Mouse (Mus musculus) mesoderm, embryonic 11.5 days (tissue): ENCODE data around the gene Cers4.
A peak's percentile ranks its signal among the peaks of the same experiment; 100 is the strongest.

ENCODE experiments used
- DNase-seq: peaks from one replicate; pipeline ENCODE4 v3.0.0-alpha.2; 2012; ENCODE audit warnings: low read depth, low spot score

The Cers4 gene

DNA sequence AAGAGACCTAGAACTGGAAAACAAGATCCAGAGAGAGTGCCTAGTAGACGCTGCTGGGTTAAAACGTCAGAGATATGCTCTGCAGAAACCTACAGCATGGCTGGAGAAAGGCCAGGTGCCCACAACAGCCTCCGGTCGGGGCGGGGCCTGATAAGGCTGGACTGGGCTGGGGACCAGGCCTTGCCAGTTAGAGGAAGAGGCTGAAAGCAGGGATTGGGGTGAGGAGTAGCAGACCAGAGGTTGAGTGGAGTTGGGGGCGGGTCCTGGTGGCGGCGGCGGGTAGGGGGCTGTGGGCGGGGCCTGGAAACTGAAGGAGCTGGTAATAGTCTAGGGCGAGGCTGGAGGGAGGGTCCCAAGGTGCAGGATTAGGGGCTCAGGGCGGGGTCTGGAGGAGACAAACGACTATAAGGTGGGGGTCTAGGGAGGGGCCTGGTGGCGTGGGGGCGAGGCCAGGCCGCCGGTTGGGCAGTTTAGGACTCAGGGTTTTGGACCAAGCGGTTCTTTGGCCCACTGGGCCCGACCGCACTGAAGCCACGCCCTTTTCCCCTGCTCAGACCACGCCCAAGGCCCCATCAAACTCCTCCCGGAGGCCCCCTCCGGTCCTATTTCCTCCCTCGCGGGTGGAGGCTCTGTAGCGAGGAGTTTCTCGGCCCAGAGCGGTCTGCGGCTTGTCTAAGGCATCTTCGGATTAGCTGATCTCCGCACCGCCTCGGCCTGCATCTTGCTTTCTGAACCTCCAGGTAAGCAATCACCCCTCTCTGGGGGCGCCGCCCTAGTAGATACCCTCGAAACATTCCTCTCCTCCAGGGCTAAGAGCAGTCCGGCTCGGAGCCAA is at the start of gene Cers4:
Gene Cers4 (plus strand): TSS at position 176 of the 835 bp plus-strand sequence.
- peak; percentile 80 for DNase-seq

DNA sequence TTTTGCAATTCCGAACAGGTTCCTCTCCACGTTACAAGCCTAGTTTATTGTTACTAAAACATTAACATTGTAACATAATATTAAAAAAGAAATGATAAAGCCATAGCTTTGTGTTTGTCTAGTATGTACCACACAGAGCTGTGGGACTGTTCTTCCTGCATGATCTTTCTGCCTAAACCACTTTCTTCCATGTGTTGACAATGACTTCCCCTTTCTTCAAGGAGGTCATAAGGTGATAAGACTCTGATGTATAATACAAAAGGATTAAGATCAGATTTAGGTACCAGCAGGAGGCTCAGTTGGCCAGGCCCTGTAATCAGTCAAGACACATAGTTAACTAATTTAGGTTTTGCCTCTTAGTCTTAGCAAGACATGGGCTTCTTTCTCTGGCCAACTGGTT is 34.7 kb upstream of the Cers4 start:
- DNase-seq, result no peak

DNA sequence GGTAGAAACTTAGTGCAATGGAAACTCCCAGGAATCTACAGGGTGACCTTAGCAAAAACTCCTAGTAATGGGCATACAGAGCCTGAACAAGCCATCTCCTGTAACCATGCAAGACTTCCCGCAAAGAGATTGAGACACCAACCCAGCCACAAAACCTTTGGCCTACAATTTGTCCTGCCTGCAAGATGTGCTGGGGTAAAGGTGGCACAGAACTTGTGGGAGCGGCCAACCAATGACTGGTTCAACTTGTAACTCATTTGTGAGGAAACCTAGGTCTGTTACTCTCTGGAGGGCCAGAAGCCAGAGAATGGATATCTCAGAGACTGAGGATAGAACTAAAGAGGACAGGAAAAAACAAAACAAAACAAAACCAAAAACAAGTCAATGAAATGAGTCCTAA is 29.8 kb upstream of the Cers4 start:
- no peak for DNase-seq

DNA sequence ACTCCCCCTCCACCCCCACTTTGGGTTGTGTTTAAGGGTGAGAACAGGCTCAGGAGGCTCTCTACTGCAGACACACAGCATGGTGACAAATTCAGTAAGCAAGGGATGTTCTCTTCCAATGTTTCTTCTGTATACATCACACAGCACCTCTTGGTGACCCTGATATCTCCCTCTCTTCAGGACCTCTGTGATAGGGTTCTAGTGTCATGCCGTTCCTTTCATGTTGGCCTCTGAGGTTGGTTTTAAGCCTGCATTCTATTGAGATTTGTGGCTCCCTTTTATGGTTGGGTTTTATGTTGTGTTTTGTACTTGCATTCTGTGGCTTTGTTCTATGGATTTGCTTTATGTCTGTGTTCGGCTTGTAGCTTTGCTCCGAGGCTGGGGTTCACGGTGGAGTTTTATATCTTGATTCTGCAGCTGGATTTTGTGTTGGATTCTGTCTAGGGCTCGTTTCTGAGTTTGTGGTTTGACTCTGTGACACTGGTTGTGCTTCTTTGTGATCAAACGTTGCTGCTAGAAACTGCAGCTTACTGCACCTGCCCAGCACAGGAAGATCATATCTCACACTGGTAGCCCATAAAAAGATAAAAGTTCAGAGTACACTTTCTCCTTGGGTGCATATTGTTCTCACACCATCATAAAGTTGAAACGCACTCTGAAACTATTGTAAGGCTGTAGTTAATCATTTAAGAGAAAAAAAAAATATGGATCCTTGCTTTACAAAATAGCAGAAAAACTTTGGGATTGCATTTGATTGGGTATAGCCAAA is 18.2 kb upstream of the Cers4 start:
- DNase-seq, result no peak

DNA sequence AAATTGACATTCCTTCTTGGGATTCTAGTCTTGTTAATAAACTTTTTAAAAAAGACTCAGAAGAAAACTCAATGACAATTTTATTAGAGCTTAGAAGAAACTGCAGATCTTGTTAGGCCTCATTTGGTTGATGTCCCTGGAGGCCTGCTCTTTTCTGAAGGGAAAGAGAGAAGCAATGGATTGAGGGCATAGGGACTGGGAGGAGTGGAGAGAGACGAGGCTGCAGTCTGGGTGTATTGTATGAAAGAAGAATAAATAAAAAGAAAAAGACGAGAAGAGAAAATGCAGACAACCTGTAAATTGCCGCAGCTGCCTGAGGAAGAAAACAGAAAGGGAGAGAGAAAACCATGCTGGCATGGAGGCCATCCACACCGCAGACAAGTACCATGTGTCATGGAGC is 11.7 kb upstream of the Cers4 start:
- DNase-seq, result no peak

DNA sequence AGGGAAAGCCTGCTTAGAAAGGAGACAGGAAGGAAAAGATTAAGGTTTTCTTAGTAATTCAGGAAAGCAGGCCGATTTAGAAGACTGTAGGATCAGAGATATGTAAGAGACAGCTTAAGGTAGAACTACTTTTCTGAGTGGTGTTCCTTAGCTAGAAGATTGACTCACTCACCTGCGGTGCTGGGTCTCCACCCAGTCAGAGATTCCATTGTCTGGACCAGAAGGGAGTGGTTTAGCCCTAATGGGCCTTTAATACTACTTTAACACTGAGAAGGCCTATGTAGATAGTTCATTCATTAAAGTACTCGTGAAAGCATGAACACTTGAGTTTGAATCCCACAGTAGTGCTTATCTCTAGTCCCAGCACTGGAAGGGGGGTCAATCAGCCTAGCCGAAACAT is 11.2 kb upstream of the Cers4 start:
- DNase-seq, result no peak

DNA sequence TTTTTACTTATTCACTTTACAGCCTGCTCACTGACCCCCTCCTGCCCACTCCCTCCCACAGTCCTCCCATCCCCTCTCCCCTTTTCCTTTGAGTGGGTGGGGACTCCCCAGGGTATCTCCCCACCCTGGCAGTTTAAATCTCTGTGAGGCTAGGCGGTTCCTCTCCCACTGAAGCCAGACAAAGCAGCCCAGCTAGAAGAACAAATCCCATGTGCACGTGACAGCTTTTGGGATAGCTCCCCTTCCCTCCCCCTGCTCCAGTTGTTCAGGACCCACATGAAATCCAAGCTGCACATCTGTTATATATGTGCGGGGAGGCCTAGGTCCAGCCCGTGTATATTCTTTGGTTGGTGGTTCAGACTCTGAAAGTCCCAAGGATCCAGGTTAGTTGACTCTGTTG is 10.3 kb upstream of the Cers4 start:
- DNase-seq, result no peak

DNA sequence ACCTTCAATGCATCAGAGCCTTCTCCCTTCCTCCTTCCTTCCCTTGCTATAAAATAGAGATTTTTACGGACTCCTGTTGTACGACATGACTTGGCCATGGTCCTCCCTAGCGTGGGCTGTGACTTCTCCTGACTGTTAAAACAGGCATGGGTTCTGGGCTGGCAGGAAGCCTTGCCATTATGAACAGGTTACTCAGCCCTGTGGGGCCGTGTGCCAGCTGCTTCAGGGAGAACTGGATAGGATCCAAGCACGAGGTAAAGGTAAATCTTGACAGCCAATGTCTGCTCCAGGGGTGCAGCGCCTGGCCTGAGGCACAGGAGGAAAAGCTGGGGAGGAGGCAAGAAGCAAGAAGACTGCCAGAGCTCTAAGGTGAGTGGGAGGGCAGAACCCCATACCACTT is 9.5 kb upstream of the Cers4 start:
- no peak for DNase-seq

DNA sequence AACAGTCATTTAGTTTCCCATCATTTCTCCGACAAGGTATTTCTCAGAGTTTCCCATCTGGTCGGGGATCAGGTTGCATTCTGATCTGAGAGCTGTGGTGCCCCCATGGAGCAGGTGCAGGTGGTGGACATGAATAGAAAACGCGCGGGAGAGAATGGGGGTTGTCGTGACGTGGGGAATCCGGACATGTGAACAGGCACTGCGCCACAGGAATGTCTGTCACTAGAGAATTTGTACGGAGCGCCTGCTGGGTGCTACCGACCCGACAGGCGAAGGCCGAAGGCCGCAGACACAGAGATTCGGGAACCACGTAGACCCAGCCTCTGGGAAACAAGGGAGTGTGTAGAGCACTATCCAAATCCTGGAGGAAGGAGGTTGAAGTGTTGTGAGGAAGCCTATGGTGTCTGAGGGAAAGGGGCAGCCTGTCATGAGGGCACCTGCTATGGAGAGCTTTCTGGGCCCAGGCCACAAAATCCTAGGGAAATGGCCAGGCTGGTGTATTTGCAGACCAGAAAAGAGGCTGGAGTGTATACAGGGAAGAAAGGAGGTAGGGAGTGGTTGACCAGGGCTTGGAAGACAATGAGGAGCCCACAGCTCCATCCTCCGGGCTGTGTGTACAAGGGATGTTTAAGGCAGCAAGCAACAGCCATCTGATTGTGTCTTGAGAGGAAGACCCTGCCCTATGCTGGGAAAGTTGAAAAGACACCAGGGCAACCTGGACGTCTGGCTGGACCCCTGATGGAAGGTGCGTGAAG is 1.0 kb downstream of the Cers4 start:
- DNase-seq, result peak; percentile 62

DNA sequence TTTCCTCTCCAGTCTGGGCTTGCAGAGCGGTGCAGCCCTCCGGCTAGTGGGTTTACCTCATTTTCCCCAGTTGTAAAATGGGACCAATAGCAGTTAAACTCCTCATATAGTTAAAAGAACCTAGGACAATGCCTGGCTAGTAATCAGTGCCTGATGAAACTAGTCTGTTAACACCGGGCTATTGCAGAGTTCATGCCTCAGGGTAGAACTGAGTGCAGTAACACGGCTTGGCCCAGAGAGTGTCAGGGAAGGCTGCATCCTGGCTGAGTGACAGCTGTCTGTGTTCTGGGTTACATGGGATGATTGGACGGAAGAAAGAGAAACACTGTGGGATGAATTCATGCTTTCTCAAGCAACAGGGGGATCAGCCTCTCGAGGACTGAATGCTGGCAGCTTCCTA is 3.1 kb downstream of the Cers4 start:
- no peak for DNase-seq

DNA sequence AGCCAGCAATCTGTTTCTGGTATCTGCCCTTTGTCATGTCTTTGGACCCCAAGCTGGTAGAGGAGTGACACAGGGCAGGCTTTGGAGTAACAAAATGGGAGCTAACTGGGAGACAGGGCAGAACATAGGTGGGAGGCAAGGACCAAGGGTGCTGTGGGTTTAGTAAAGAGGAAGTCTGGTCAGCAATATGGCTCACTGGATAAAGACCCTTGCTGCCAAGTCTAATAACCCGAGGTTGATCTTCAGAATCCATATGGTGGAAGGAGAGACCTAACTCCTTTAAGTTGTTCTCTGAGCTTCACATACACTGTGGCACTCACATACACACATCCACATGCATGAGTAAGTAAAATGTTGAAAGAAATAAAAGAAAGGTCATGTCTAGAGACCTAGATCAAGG is 4.8 kb downstream of the Cers4 start:
- DNase-seq, result no peak

DNA sequence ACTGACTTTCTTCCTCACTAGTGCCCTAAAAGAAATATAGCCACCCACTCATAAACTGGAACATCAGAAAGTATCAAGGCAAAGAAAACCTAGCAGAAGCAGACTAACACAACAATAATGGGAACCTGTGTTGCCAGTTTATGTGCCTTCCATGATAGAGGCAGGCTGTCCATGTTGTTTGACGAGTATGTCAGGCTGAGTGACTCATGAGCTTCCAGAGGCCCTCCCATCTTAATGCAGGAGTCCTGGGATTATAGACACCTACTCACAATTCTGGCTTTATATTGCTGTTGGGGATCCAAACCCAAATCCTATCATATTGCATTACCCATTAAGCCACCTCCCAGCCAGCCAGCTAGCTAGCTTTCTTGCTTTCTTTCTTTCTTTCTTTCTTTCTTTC is 12.5 kb downstream of the Cers4 start:
- DNase-seq, result no peak

DNA sequence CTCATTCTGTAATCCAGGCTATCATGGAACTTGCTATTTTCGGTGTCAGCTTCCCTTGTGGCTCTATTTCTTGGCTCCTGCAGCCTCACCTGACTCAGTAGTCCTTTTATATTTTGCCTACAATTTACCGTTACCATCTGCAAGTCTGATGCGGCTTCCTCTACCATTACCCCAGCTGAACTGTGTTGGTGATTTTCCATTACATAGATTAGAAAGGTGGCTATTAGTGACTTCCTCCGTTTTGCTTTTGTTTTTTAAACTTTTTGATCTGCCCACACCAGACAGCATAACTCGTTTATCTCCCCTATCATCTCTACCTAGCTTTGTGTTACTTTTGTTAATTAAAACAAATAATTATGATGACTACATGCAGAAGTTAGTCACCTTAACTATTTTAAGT is 14.7 kb downstream of the Cers4 start:
- no peak for DNase-seq

DNA sequence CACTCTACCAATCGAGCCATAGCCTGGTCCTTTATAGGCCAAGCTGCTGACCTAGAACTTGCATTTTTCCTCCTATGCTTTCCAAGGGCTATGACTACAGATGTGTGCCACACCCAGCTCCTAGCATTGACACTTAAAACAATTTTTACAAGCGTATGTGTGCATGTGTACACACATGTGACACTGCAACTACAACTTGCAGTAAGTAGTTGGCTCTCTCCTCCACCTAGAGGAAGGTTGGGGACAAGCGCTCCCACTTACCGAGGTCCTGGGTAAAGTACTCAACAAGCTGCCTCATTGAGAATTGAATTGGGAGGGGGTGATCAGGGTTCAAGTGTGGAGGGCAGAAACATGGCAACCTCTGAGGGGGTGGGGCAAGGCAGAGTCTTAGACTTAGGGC is 18.0 kb downstream of the Cers4 start:
- DNase-seq, result no peak

DNA sequence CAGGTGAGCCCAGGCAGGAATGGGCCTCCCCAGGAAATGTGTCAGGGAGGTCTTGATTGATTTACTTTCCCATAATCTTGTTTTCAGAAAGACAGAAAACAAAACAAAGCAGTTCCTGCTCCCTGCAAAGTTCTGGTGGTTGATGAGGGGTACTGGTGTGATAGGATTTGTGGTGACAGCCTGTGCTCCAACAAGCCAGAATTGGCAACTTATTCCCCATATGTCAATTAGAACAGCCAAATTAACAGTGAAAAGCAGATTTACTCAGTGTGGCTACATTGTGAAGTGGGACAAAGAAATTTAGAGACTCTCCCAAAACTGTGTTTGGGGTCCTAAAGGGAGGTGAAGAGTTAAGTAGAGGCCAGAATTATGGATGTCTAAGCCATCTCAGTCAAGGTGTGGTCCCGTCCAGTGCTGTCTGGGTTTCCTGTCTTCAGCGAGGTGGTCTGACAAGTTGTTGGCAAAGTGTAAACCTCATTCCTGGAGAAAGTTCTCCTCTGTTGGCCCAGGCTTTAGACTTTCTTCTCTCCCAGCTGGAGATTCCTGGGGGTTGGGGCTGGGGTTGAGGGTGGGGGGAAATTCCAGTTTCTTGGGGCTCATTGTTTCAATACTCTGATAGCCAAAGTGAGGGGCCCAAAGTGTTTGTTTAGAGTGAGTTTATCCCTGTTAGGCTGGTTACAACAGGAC is 18.7 kb downstream of the Cers4 start:
- DNase-seq, result no peak

DNA sequence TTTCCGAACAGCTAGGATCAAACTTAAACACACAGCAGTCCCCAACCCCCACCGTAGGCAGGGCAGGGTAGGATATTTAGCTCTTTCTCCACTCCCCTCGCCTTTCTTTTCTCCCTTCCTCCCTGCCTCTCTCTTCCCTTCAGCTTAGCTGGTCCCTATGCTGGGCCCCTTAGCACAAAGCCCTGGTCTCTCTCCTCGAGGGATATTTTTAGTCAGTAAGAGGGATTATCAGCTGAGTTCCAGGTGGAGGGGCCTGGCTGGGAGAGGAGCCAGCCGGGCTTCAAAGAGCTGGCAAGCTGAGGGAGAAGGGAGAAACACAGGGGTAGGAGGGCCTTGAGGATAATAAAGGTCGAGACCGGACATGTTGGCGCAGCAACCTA is 19.3 kb downstream of the Cers4 start:
- no peak for DNase-seq

DNA sequence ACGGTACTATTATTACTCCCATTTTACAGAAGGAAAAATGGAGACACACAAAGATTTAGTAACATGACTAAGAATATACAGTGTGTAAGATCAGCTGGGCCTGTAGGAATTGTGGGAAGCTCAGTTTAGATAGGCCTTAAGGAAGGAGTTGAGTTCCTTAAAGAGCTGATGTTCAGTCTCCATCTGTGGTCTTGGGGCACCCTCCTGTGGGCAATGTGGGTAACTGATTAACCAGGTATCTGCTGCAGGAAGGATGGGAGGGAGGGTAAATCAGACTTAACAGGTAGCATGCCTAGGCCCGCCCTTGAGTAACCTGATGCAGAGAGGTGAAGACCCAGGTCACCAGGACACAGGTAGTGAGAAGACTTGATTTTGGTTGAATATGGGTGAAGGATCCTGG is 23.3 kb downstream of the Cers4 start:
- peak; percentile 30 for DNase-seq

DNA sequence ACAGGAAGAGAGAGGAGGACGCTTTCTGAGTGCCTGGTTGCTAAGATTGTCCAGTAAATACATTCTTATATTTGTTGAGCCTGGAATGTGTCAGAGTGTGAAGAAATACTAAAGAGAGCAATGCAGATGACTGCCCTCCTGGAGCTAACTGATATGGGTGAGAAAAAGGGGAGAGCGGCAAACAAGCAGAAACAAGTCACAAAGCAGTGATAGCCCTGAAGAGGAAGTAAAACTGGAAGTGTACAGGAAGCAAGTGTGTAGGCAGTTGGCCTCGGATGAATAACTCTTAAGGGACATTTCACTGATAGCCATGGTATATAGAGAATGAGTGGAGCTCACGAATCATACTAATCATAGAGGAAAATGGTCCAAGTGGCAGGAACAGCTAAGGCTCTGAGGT is 28.6 kb downstream of the Cers4 start:
- DNase-seq, result no peak

DNA sequence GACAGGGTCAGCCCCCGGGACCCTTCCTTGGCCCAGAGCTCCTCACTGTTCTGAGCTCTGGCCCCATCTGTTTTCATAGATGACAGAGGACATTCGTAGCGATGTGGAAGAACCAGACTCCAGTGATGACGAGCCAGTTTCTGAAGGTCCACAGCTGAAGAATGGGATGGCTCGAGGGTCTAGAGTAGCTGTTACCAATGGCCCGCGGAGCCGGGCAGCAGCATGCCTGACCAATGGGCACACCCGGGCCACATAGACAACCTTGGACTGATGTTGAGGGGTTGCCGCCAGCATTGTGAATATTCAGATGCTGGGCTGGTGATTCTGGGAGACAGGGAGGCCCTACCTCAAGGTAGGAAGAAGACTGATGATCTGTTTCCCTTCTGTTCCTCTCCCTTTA is 30.7 kb downstream of the Cers4 start:
- DNase-seq, result no peak
